Mouse (Mus musculus) layer of hippocampus, postnatal 25 days (tissue): ENCODE results near the gene Cmtm2b. TPM values are rescaled to one million over a fixed set of nuclear protein-coding genes. Genes with fewer than 3 reads are reported as not detected.

Source experiments
- DNase-seq, 2 experiments: peaks; one replicate each; pipeline ENCODE4 v3.0.0; 2022; ENCODE audit warnings: mixed read lengths in 2 of 2, low spot score in 1 of 2; ENCODE audit errors: extremely low spot score in 1 of 2
- total RNA-seq, 2 experiments: library from RNA; stranded (reverse); gene quantifications; 2 replicates each; pipeline ENCODE4 v1.2.3; 2021

Cmtm2b gene
- total RNA-seq, 2 experiments from 2014 or later, result not detected

DNA sequence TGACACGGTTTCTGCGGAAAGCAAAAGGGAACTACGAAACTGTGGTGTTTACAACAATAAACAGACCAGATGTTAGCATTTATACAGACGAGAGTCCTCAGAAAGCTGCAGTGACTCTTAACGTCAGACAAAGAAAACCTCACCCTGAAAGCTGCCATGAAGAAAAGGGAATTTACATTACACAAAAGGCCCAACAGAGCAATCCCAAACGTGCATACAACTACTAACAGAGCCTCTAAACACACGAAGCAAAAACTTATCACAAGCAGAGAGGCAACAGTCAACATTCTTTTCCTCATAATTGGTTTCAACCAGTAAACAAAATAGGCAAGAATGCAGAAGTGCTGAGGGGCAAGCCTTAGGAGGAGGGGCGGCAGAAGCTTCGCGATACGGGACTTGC is 54.6 kb downstream of the Cmtm2b start:
- no peak for DNase-seq

GRCm38 (mm10) chr8:104379301-104379836 is 57.3 kb downstream of the Cmtm2b start:
- DNase-seq, result no peak

DNA sequence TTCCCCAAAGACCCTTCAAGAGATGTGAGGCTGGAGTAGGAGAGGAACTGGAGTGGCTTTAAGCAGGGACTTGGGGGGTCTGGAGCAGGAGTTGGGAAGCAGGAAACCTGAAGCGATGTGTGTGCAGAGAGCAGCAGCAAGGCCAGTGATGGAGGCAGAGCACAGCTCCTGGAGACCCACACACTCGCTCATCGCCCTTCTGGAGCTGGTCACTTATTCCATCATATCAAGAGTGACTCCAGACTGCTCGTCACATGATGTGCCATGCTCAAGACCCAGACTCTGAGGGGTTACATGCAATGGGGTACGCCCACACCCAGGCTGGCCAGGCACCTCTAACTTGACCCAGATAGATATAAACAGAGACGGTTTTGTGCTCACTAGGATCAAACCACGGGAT is 58.2 kb downstream of the Cmtm2b start:
- DNase-seq, result no peak

Other genes with a start within 250 kb of the Cmtm2b start
- 10 to 100 TPM in 1 of 2 experiments, 1 to 10 TPM in 1; 8.5 to 10.3 TPM for gene Cdh5, start 220.6 kb upstream of the Cmtm2b start, total RNA-seq
- gene Bean1, start 151.8 kb upstream of the Cmtm2b start, total RNA-seq, result 1 to 10 TPM; 5.8 to 5.9 TPM
- gene Tk2, start 73.7 kb upstream of the Cmtm2b start, total RNA-seq, result 10 to 100 TPM; 36.4 to 37.7 TPM
- 1 to 10 TPM; 6.3 to 9.9 TPM for gene Cklf, start 71.4 kb upstream of the Cmtm2b start, total RNA-seq
- not detected for gene Cmtm2a, start 29.0 kb upstream of the Cmtm2b start, total RNA-seq
- not detected for gene Gm45711, start 12.1 kb upstream of the Cmtm2b start, total RNA-seq
- not detected for gene Cmtm1, start 12.1 kb upstream of the Cmtm2b start, total RNA-seq
- gene Gm11020, start 663 bp upstream of the Cmtm2b start, total RNA-seq, result not detected
- 10 to 100 TPM; 12.4 to 16.5 TPM for gene Cmtm3, start 17.2 kb downstream of the Cmtm2b start, total RNA-seq
- gene Cmtm4, start 73.6 kb downstream of the Cmtm2b start, total RNA-seq, result 10 to 100 TPM; 53.2 to 56.9 TPM
- 100 to 1,000 TPM; 234 to 270 TPM for gene Dync1li2, start 120.8 kb downstream of the Cmtm2b start, total RNA-seq
- gene Terb1, start 187.7 kb downstream of the Cmtm2b start, total RNA-seq, result under 1 TPM; 0.57 to 0.80 TPM
- gene Nae1, start 212.4 kb downstream of the Cmtm2b start, total RNA-seq, result 10 to 100 TPM; 44.3 to 46.9 TPM
- 10 to 100 TPM; 14.8 to 26.6 TPM for gene Car7, start 212.5 kb downstream of the Cmtm2b start, total RNA-seq